Mouse (Mus musculus) heart, embryonic 16.5 days (tissue): Measurements from ENCODE around the gene Cd9. TPM values are rescaled to one million over a fixed set of nuclear protein-coding genes. Genes with fewer than 3 reads are reported as not detected.

Experiments used
- ATAC-seq: fragments of 200-750 bp; cut with Nextera tagmentation; replicated peaks from 2 replicates; pipeline ENCODE4 v1.8.0; 2017; ENCODE audit warnings: moderate number of reproducible peaks; ENCODE audit not compliant: insufficient read depth, low FRiP score; ENCODE audit errors: extremely low read depth
- H3K27ac ChIP-seq: fragments of 300-500 bp; sonication (generic); 2 replicates; pipeline ENCODE4 v1.5.1; 2014; ENCODE audit warnings: mild to moderate bottlenecking, low read length, control low read depth, moderate library complexity
- H3K27me3 ChIP-seq: fragments of 300-500 bp; sonication (generic); 2 replicates; pipeline ENCODE4 v1.6.1; 2014; ENCODE audit warnings: low read length, mixed read lengths; ENCODE audit not compliant: control insufficient read depth, insufficient read depth
- H3K36me3 ChIP-seq: fragments of 300-500 bp; sonication (generic); 2 replicates; pipeline ENCODE4 v1.6.1; 2014; ENCODE audit not compliant: control insufficient read depth, insufficient read depth
- H3K4me1 ChIP-seq: fragments of 300-500 bp; sonication (generic); 2 replicates; pipeline ENCODE4 v1.6.1; 2014; ENCODE audit warnings: low read length, mixed read lengths; ENCODE audit not compliant: control insufficient read depth, insufficient read depth
- H3K4me2 ChIP-seq: fragments of 300-500 bp; sonication (generic); 2 replicates; pipeline ENCODE4 v1.6.1; 2014; ENCODE audit warnings: low read depth, mild to moderate bottlenecking, control low read depth, low read length
- H3K4me3 ChIP-seq: fragments of 300-500 bp; sonication (generic); 2 replicates; pipeline ENCODE4 v1.5.1; 2014; ENCODE audit warnings: mild to moderate bottlenecking, control low read depth, low read length
- H3K9ac ChIP-seq: fragments of 300-500 bp; sonication (generic); 2 replicates; pipeline ENCODE4 v1.6.1; 2014; ENCODE audit warnings: low read length, control low read depth
- H3K9me3 ChIP-seq: fragments of 300-500 bp; sonication (generic); replicated peaks from 2 replicates; pipeline ENCODE4 v1.6.1; 2016; ENCODE audit warnings: low read length; ENCODE audit not compliant: control insufficient read depth
- WGBS: fragments of 180-500 bp; shearing (Covaris S2); extraction: QIAGEN DNeasy Blood & Tissue Kit; methylation state at CpG from one replicate; pipeline ENCODE4 v1.1.7; 2014; 5-methylcytosine and 5-hydroxymethylcytosine counted together
- polyA plus RNA-seq: library from polyadenylated mRNA; unstranded; fragments of >200 nt; fragmentation: Nextera tagmentation; extraction: Ambion mirVana; gene quantifications from 2 replicates; pipeline ENCODE4 v1.2.1, GENCODE M21; 2015

Gene Cd9
- polyA plus RNA-seq, 1 experiment from 2014 or later: 94.4 TPM

GRCm38 (mm10) chr6:125413326-125413725 is 81.3 kb downstream of the Cd9 start:
- Histone ChIP-seq H3K9me3 (peaks cover 3% of the 10 kb centered on the region; the same call in 1 of the 2 replicates), H3K27me3 (peaks cover 3% of the 10 kb centered on the region; the same call in 1 of the 2 replicates), H3K36me3 (no peaks in the 10 kb centered on the region), H3K27ac (no peak overlapping the region), H3K9ac (no peak overlapping the region), H3K4me2 (no peak overlapping the region), H3K4me3 (no peak overlapping the region), H3K4me1 (no peaks in the 10 kb centered on the region)
- no peak for ATAC-seq
- WGBS: 70% methylated on average over 9 of the region's 9 CpGs

- Histone ChIP-seq H3K4me2 (no peak overlapping the region), H3K9me3 (peaks cover 3% of the 10 kb centered on the region; the same call in 1 of the 2 replicates), H3K4me3 (no peak overlapping the region), H3K27me3 (no peaks in the 10 kb centered on the region), H3K36me3 (no peaks in the 10 kb centered on the region), H3K27ac (no peak overlapping the region), H3K4me1 (no peaks in the 10 kb centered on the region), H3K9ac (no peak overlapping the region)
- ATAC-seq: no peak
- 85% methylated on average over 6 of the region's 6 CpGs for WGBS
These were observed 82.9 kb downstream of the Cd9 start for GRCm38 (mm10) chr6:125411661-125412060.

GRCm38 (mm10) chr6:125410995-125411547 is 83.5 kb downstream of the Cd9 start:
- Histone ChIP-seq H3K27ac (no peak overlapping the region), H3K9me3 (peaks cover 3% of the 10 kb centered on the region; the same call in 1 of the 2 replicates), H3K4me1 (no peaks in the 10 kb centered on the region), H3K9ac (no peak overlapping the region), H3K4me3 (no peak overlapping the region), H3K27me3 (no peaks in the 10 kb centered on the region), H3K36me3 (no peaks in the 10 kb centered on the region), H3K4me2 (no peak overlapping the region)
- no peak for ATAC-seq
- 49% methylated on average over 8 of the region's 8 CpGs for WGBS

DNA sequence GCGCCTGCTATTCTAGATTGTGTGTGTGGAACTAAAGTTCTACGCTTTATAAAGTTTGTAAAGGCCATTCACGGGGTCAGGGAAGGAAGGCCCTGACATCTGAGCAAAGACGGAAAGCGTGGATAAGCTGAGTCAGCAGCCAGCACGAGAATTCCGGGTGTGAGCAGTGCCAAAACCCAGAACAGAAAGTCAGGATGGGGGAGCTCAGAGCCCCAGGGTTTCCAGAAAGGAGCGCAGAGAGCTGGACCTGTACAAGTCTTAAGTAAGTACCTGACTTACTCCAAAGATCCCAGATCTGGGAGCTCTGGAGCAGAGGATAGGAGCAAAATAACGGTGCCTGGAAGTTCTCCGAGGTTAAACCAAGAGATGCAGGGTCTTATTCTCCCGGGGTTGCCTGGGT is 84.0 kb downstream of the Cd9 start:
- ATAC-seq: no peak
- WGBS: 67% methylated on average over 11 of the region's 11 CpGs
- Histone ChIP-seq H3K9ac (no peak overlapping the region), H3K4me2 (no peak overlapping the region), H3K27ac (no peak overlapping the region), H3K36me3 (no peaks in the 10 kb centered on the region), H3K4me3 (no peak overlapping the region), H3K9me3 (peaks cover 3% of the 10 kb centered on the region; the same call in 1 of the 2 replicates), H3K27me3 (no peaks in the 10 kb centered on the region), H3K4me1 (no peaks in the 10 kb centered on the region)

Other genes starting within 250 kb of the Cd9 start
- gene Tuba3a, start 208.7 kb downstream of the Cd9 start, polyA plus RNA-seq: not detected in 2 replicates
- gene Ltbr, start 180.9 kb downstream of the Cd9 start, polyA plus RNA-seq: 43.0 and 51.4 TPM in 2 replicates
- gene Scnn1a, start 174.1 kb downstream of the Cd9 start, polyA plus RNA-seq: 2.6 and 2.9 TPM in 2 replicates
- gene Tnfrsf1a, start 145.4 kb downstream of the Cd9 start, polyA plus RNA-seq: 54.2 and 54.8 TPM in 2 replicates
- 0.25 and 0.41 TPM in 2 replicates for gene Plekhg6, start 114.0 kb downstream of the Cd9 start, polyA plus RNA-seq
- gene Vwf, start 52.0 kb upstream of the Cd9 start, polyA plus RNA-seq: 26.3 and 27.1 TPM in 2 replicates
- 0.08 and 0.17 TPM in 2 replicates for gene Ano2, start 195.6 kb upstream of the Cd9 start, polyA plus RNA-seq